Mouse (Mus musculus): ENCODE results near the gene Gm42688. TPM values are rescaled to one million over a fixed set of nuclear protein-coding genes. Genes with fewer than 3 reads are reported as not detected.
A peak's percentile ranks its signal among the peaks of the same experiment; 100 is the strongest.

Gene Gm42688
- polyA plus RNA-seq, 1 experiment from 2014 or later = 3.7 TPM

GRCm38 (mm10) chr6:83101688-83102556, 505 bp downstream of the Gm42688 start:
- ChIA-PET CTCF (interaction anchor here (0.8 to 3.5 kb wide), 10 partner anchors 18 to 105 kb away, joined by 3 to 40 read pairs (median 5); partner anchors contain the start of genes Dok1 and Pcgf1), POLR2A (interaction anchor here (1.0 to 2.4 kb wide), 5 partner anchors 18 to 105 kb away, joined by 3 to 5 read pairs (median 4); partner anchors contain the start of gene Aup1)
- TF ChIP-seq CTCF (IDR thresholded peaks at IDR 0.05) = no peak

GRCm38 (mm10) chr6:83103130-83103650, 1.8 kb downstream of the Gm42688 start:
- ATAC-seq (no peak), DNase-seq (ENCODE audit: low read depth, low spot score) (no peak)
- ChIA-PET CTCF (interaction anchor here (3.5 kb wide), 1 partner anchor 107 kb away, joined by 40 read pairs; no protein-coding TSS in a partner anchor), POLR2A (interaction anchor here (1.2 to 2.4 kb wide), 4 partner anchors 17 to 107 kb away, joined by 3 to 5 read pairs (median 4); no protein-coding TSS in a partner anchor)
- TF ChIP-seq CTCF (IDR thresholded peaks at IDR 0.05) = no peak
- in situ Hi-C loops (cut with MboI; ENCODE audit: low pct_unique_long_range_greater_than_20kb) = loop anchor here (5.0 kb wide), 1 partner anchor 106 kb away; no protein-coding TSS in a partner anchor
- no peaks in the 10 kb centered on the region for H3K27me3 ChIP-seq

More at GRCm38 (mm10) chr6:83101688-83102556, 505 bp downstream of the Gm42688 start:
- peaks cover 2% of the 10 kb centered on the region for H3K27me3 ChIP-seq
- ATAC-seq (peak; percentile 61), DNase-seq (ENCODE audit: low read depth, low spot score) (no peak)
- in situ Hi-C loops (cut with MboI; ENCODE audit: low pct_unique_long_range_greater_than_20kb) = loop anchor here (5.0 kb wide), 1 partner anchor 105 kb away; no protein-coding TSS in a partner anchor

GRCm38 (mm10) chr6:83104158-83104557, 2.7 kb downstream of the Gm42688 start:
- in situ Hi-C loops (cut with MboI; ENCODE audit: low pct_unique_long_range_greater_than_20kb) = loop anchor here (5.0 kb wide), 1 partner anchor 107 kb away; no protein-coding TSS in a partner anchor
- DNase-seq (ENCODE audit: low read depth, low spot score) (no peak), ATAC-seq (no peak)
- no peak for TF ChIP-seq CTCF (IDR thresholded peaks at IDR 0.05)
- ChIA-PET POLR2A (interaction anchor here (0.6 to 2.4 kb wide), 3 partner anchors 47 to 108 kb away, joined by 3 to 5 read pairs (median 5); no protein-coding TSS in a partner anchor), CTCF (interaction anchor here (1.2 to 1.5 kb wide), 2 partner anchors 55 to 108 kb away, joined by 4 read pairs; no protein-coding TSS in a partner anchor)
- H3K27me3 ChIP-seq = no peaks in the 10 kb centered on the region

- DNase-seq (ENCODE audit: low read depth, low spot score) = no peak
- no peaks in the 10 kb centered on the region for H3K27me3 ChIP-seq
- POLR2A ChIA-PET = interaction anchor here (1.2 kb wide), 1 partner anchor 10 kb away, joined by 3 read pairs; no protein-coding TSS in a partner anchor
- peak; percentile 23 for ATAC-seq
- in situ Hi-C loops (cut with MboI; ENCODE audit: low pct_unique_long_range_greater_than_20kb) = no loop called here
- TF ChIP-seq CTCF (IDR thresholded peaks at IDR 0.05) = no peak
- CTCF ChIA-PET = interaction anchor here (1.1 to 4.8 kb wide), 4 partner anchors 10 to 111 kb away, joined by 3 to 14 read pairs (median 4); partner anchors contain the start of genes 1700003E16Rik and Wdr54
These were observed 6.4 kb downstream of the Gm42688 start for GRCm38 (mm10) chr6:83107566-83108400.

- no peaks in the 10 kb centered on the region for H3K27me3 ChIP-seq
- in situ Hi-C loops (cut with MboI; ENCODE audit: low pct_unique_long_range_greater_than_20kb) = no loop called here
- ChIA-PET POLR2A (interaction anchor here (1.7 to 1.8 kb wide), 2 partner anchors 10 to 12 kb away, joined by 5 to 8 read pairs; partner anchors contain the start of gene Wbp1), CTCF (interaction anchor here (1.2 to 4.8 kb wide), 3 partner anchors 10 to 112 kb away, joined by 3 to 14 read pairs (median 4); partner anchors contain the start of genes 1700003E16Rik and Wdr54)
- ATAC-seq = peak; percentile 49
- TF ChIP-seq CTCF (IDR thresholded peaks at IDR 0.05) = no peak
- no peak for DNase-seq (ENCODE audit: low read depth, low spot score)
These were observed 7.6 kb downstream of the Gm42688 start, which contains the start of gene Mrpl53 for GRCm38 (mm10) chr6:83108762-83109668. Mrpl53 (plus strand) TSS chr6:83109040.

GRCm38 (mm10) chr6:83111510-83112136, 10.2 kb downstream of the Gm42688 start:
- CTCF ChIA-PET = no interaction called here

GRCm38 (mm10) chr6:83115011-83115671, 13.7 kb downstream of the Gm42688 start, which contains the start of gene Mogs:
Mogs (plus strand) TSS chr6:83115496.
- no peaks in the 10 kb centered on the region for H3K27me3 ChIP-seq
- DNase-seq (ENCODE audit: low read depth, low spot score) = no peak
- ChIA-PET POLR2A (interaction anchor here (0.6 to 1.1 kb wide), 3 partner anchors 9 to 144 kb away, joined by 3 to 5 read pairs (median 3); no protein-coding TSS in a partner anchor), CTCF (interaction anchor here (0.7 to 1.0 kb wide), 2 partner anchors 10 to 119 kb away, joined by 3 to 8 read pairs; no protein-coding TSS in a partner anchor)
- in situ Hi-C loops (cut with MboI; ENCODE audit: low pct_unique_long_range_greater_than_20kb) = loop anchor here (5.0 kb wide), 1 partner anchor 42 kb away; the partner anchor contains the start of genes 1700003E16Rik and Wdr54
- ATAC-seq = peak; percentile 83
- TF ChIP-seq CTCF (IDR thresholded peaks at IDR 0.05) = no peak

More at GRCm38 (mm10) chr6:83111510-83112136, 10.2 kb downstream of the Gm42688 start:
- no peak for ATAC-seq
- POLR2A ChIA-PET = interaction anchor here (0.6 kb wide), 1 partner anchor 57 kb away, joined by 3 read pairs; the partner anchor contains the start of gene Aup1
- no peak for TF ChIP-seq CTCF (IDR thresholded peaks at IDR 0.05)
- no peaks in the 10 kb centered on the region for H3K27me3 ChIP-seq
- in situ Hi-C loops (cut with MboI; ENCODE audit: low pct_unique_long_range_greater_than_20kb) = no loop called here
- DNase-seq (ENCODE audit: low read depth, low spot score) = no peak

All from Patski (cell line).